Mouse (Mus musculus): ENCODE measurements at regions not wholly inside any gene's neighbourhood (a gene's known extent, or its start where the extent isn't known, plus 50 kb on each side); places are given as distances from the start of the nearest gene placed in this dataset.

DNA sequence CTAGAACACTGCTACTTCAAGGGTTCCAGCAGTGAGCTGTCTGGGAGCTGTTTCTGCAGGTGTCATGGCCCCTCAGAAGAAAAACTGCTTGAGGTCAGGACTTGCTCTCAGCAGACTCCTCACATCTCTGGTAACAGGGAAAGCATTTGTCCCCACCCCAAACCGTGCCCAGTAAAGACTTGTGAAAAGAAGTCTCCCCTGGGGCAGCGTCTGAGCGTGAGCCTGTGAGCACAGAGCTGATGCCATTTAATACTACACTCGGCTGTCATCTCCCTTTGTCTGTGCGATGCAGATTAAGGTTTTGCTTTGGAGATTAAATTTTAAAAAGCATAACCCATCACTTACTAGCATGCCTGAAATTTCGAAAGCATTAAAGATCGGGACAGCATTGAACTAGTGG, 261.9 kb downstream of the Wdr11 start:
- ATAC-seq (replicated peaks; ENCODE audit: insufficient number of reproducible peaks, low FRiP score, low TSS enrichment), result no peak
- H3K27me3 ChIP-seq (ENCODE audit: control insufficient read depth, insufficient read depth, low read length), result no peaks in the 10 kb centered on the region
- H3K4me2 ChIP-seq, result no peak overlapping the region
- no peak overlapping the region for H3K9ac ChIP-seq (ENCODE audit: low read depth, low read length)
- 55% methylated on average over 7 of the region's 7 CpGs for WGBS (ENCODE audit: insufficient replicate concordance)
- H3K27ac ChIP-seq (ENCODE audit: low read depth, low read length), result no peak overlapping the region
- H3K4me3 ChIP-seq (ENCODE audit: low read depth, low read length), result no peak overlapping the region
- no peaks in the 10 kb centered on the region for H3K9me3 ChIP-seq (replicated peaks; ENCODE audit: control insufficient read depth, low read length)
- no peaks in the 10 kb centered on the region for H3K36me3 ChIP-seq (ENCODE audit: control insufficient read depth, insufficient read depth, low read length)
- H3K4me1 ChIP-seq (ENCODE audit: control insufficient read depth, insufficient read depth, low read length), result no peaks in the 10 kb centered on the region

DNA sequence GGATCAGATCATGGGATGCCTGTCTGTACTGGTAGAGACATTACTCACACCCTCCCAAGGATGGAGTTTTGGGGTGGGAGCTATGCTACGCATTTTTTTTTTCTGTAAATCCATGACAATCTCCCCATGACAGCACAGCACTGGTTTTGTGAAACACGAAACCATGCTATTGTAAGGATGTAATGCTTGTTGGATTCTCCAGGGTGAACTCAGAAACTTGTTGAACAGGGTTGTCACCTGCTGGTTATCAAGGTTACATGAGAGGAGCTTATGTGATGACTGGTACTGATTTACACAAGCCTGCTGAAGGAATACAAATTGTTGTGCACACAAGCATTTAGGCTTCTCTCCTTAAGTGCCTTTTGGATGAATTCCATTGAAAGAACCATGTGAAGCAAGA, 263.3 kb downstream of the Wdr11 start:
- WGBS (ENCODE audit: insufficient replicate concordance), result 67% methylated on average over 2 of the region's 2 CpGs

GRCm38 (mm10) chr7:129862966-129863365, 271.3 kb downstream of the Wdr11 start:
- Histone ChIP-seq H3K4me2 (no peak overlapping the region), H3K9ac (ENCODE audit: low read depth, low read length) (no peak overlapping the region), H3K4me1 (ENCODE audit: control insufficient read depth, insufficient read depth, low read length) (no peaks in the 10 kb centered on the region), H3K4me3 (ENCODE audit: low read depth, low read length) (no peak overlapping the region), H3K27me3 (ENCODE audit: control insufficient read depth, insufficient read depth, low read length) (no peaks in the 10 kb centered on the region), H3K36me3 (ENCODE audit: control insufficient read depth, insufficient read depth, low read length) (no peaks in the 10 kb centered on the region), H3K27ac (ENCODE audit: low read depth, low read length) (no peak overlapping the region), H3K9me3 (replicated peaks; ENCODE audit: control insufficient read depth, low read length) (no peaks in the 10 kb centered on the region)
- ATAC-seq (replicated peaks; ENCODE audit: insufficient number of reproducible peaks, low FRiP score, low TSS enrichment), result no peak
- 44% methylated on average over 1 of the region's 1 CpGs for WGBS (ENCODE audit: insufficient replicate concordance)

More for the DNA sequence above, 263.3 kb downstream of the Wdr11 start:
- H3K9ac ChIP-seq (ENCODE audit: low read depth, low read length), result no peak overlapping the region
- H3K4me2 ChIP-seq, result no peak overlapping the region
- H3K9me3 ChIP-seq (replicated peaks; ENCODE audit: control insufficient read depth, low read length), result no peaks in the 10 kb centered on the region
- no peaks in the 10 kb centered on the region for H3K4me1 ChIP-seq (ENCODE audit: control insufficient read depth, insufficient read depth, low read length)
- H3K4me3 ChIP-seq (ENCODE audit: low read depth, low read length), result no peak overlapping the region
- no peaks in the 10 kb centered on the region for H3K27me3 ChIP-seq (ENCODE audit: control insufficient read depth, insufficient read depth, low read length)
- no peaks in the 10 kb centered on the region for H3K36me3 ChIP-seq (ENCODE audit: control insufficient read depth, insufficient read depth, low read length)
- no peak overlapping the region for H3K27ac ChIP-seq (ENCODE audit: low read depth, low read length)
- no peak for ATAC-seq (replicated peaks; ENCODE audit: insufficient number of reproducible peaks, low FRiP score, low TSS enrichment)

GRCm38 (mm10) chr7:129865536-129865935, 273.9 kb downstream of the Wdr11 start:
- H3K36me3 ChIP-seq (ENCODE audit: control insufficient read depth, insufficient read depth, low read length), result no peaks in the 10 kb centered on the region
- ATAC-seq (replicated peaks; ENCODE audit: insufficient number of reproducible peaks, low FRiP score, low TSS enrichment), result no peak

GRCm38 (mm10) chr7:129872208-129872790, 280.6 kb downstream of the Wdr11 start:
- Histone ChIP-seq H3K27me3 (ENCODE audit: control insufficient read depth, insufficient read depth, low read length) (no peaks in the 10 kb centered on the region), H3K4me1 (ENCODE audit: control insufficient read depth, insufficient read depth, low read length) (peaks cover 9% of the 10 kb centered on the region), H3K9ac (ENCODE audit: low read depth, low read length) (no peak overlapping the region), H3K9me3 (replicated peaks; ENCODE audit: control insufficient read depth, low read length) (no peaks in the 10 kb centered on the region), H3K27ac (ENCODE audit: low read depth, low read length) (no peak overlapping the region), H3K36me3 (ENCODE audit: control insufficient read depth, insufficient read depth, low read length) (no peaks in the 10 kb centered on the region), H3K4me3 (ENCODE audit: low read depth, low read length) (no peak overlapping the region), H3K4me2 (no peak overlapping the region)
- WGBS (ENCODE audit: insufficient replicate concordance), result 81% methylated on average over 11 of the region's 11 CpGs
- ATAC-seq (replicated peaks; ENCODE audit: insufficient number of reproducible peaks, low FRiP score, low TSS enrichment), result no peak

More at GRCm38 (mm10) chr7:129865536-129865935, 273.9 kb downstream of the Wdr11 start:
- no peaks in the 10 kb centered on the region for H3K4me1 ChIP-seq (ENCODE audit: control insufficient read depth, insufficient read depth, low read length)
- H3K9ac ChIP-seq (ENCODE audit: low read depth, low read length), result no peak overlapping the region
- H3K9me3 ChIP-seq (replicated peaks; ENCODE audit: control insufficient read depth, low read length), result no peaks in the 10 kb centered on the region
- 69% methylated on average over 3 of the region's 3 CpGs for WGBS (ENCODE audit: insufficient replicate concordance)
- no peak overlapping the region for H3K4me2 ChIP-seq
- no peak overlapping the region for H3K27ac ChIP-seq (ENCODE audit: low read depth, low read length)
- no peaks in the 10 kb centered on the region for H3K27me3 ChIP-seq (ENCODE audit: control insufficient read depth, insufficient read depth, low read length)
- no peak overlapping the region for H3K4me3 ChIP-seq (ENCODE audit: low read depth, low read length)

DNA sequence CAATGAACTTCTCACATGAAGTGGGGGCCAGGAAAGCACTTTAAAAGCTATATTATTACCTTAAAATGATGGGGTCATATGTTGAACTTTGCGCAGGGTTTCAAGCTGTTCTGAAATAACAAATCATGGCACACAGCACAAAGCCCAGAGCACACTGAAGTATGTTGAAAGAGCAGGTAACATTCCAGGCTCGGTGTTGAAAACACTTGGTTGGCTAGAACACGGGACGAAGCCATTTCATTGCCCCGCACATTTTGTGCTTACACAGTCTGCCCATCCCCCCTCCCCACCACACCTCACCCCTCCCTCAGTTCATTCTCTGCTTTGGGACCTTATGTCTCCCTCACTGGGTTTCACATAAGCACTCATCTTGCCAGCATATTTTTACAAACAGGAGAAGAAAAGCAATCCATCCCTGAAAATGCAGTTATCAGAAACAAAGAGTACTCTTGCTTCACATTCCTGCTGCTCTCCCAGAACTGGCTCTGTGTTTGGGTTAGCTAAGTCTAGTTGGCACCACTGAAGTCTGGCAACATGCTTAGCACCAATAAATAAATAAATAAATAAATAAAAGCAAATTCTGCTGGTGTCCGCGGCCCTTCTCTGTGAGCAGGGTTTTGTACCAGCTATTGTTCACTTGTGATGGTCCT, 284.7 kb downstream of the Wdr11 start:
- no peak overlapping the region for H3K27ac ChIP-seq (ENCODE audit: low read depth, low read length)
- no peaks in the 10 kb centered on the region for H3K9me3 ChIP-seq (replicated peaks; ENCODE audit: control insufficient read depth, low read length)
- no peak for ATAC-seq (replicated peaks; ENCODE audit: insufficient number of reproducible peaks, low FRiP score, low TSS enrichment)

GRCm38 (mm10) chr7:129876852-129877223, 285.2 kb downstream of the Wdr11 start:
- no peak for ATAC-seq (replicated peaks; ENCODE audit: insufficient number of reproducible peaks, low FRiP score, low TSS enrichment)
- Histone ChIP-seq H3K36me3 (ENCODE audit: control insufficient read depth, insufficient read depth, low read length) (no peaks in the 10 kb centered on the region), H3K4me2 (no peak overlapping the region), H3K4me1 (ENCODE audit: control insufficient read depth, insufficient read depth, low read length) (peaks cover 9% of the 10 kb centered on the region), H3K9me3 (replicated peaks; ENCODE audit: control insufficient read depth, low read length) (no peaks in the 10 kb centered on the region), H3K27me3 (ENCODE audit: control insufficient read depth, insufficient read depth, low read length) (no peaks in the 10 kb centered on the region), H3K9ac (ENCODE audit: low read depth, low read length) (no peak overlapping the region), H3K27ac (ENCODE audit: low read depth, low read length) (no peak overlapping the region), H3K4me3 (ENCODE audit: low read depth, low read length) (no peak overlapping the region)

More for the DNA sequence above, 284.7 kb downstream of the Wdr11 start:
- Histone ChIP-seq H3K4me3 (ENCODE audit: low read depth, low read length) (no peak overlapping the region), H3K4me1 (ENCODE audit: control insufficient read depth, insufficient read depth, low read length) (peaks cover 9% of the 10 kb centered on the region), H3K27me3 (ENCODE audit: control insufficient read depth, insufficient read depth, low read length) (no peaks in the 10 kb centered on the region), H3K36me3 (ENCODE audit: control insufficient read depth, insufficient read depth, low read length) (no peaks in the 10 kb centered on the region), H3K9ac (ENCODE audit: low read depth, low read length) (no peak overlapping the region), H3K4me2 (no peak overlapping the region)
- 77% methylated on average over 7 of the region's 7 CpGs for WGBS (ENCODE audit: insufficient replicate concordance)

DNA sequence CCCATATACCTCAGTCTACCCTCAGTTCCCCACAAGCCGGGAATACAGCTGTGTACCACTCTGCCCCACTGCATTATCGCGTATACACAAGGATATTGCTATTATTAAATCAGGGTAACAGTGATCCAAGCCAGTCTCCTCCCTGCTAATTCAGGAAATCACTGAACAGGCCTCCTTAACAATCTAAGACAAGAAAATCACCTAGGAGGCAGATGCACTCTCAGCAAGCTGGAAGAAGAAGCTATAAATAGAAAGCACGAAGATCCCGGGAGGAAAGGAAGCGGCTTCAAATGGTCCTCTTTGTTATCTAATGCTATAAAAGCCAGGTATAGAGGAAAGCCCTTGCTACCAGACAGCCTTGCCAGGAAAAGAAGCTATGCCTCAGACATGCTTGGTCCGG, 304.6 kb downstream of the Wdr11 start:
- no peak overlapping the region for H3K4me2 ChIP-seq
- ATAC-seq (replicated peaks; ENCODE audit: insufficient number of reproducible peaks, low FRiP score, low TSS enrichment), result no peak
- 0 out of 2 replicates have a peak, but pooled peaks cover 3% of the 10 kb centered on the region for H3K4me1 ChIP-seq (ENCODE audit: control insufficient read depth, insufficient read depth, low read length)
- H3K36me3 ChIP-seq (ENCODE audit: control insufficient read depth, insufficient read depth, low read length), result no peaks in the 10 kb centered on the region
- no peaks in the 10 kb centered on the region for H3K9me3 ChIP-seq (replicated peaks; ENCODE audit: control insufficient read depth, low read length)
- no peak overlapping the region for H3K9ac ChIP-seq (ENCODE audit: low read depth, low read length)
- H3K27me3 ChIP-seq (ENCODE audit: control insufficient read depth, insufficient read depth, low read length), result no peaks in the 10 kb centered on the region
- H3K4me3 ChIP-seq (ENCODE audit: low read depth, low read length), result no peak overlapping the region
- H3K27ac ChIP-seq (ENCODE audit: low read depth, low read length), result no peak overlapping the region
- 54% methylated on average over 7 of the region's 7 CpGs for WGBS (ENCODE audit: insufficient replicate concordance)

DNA sequence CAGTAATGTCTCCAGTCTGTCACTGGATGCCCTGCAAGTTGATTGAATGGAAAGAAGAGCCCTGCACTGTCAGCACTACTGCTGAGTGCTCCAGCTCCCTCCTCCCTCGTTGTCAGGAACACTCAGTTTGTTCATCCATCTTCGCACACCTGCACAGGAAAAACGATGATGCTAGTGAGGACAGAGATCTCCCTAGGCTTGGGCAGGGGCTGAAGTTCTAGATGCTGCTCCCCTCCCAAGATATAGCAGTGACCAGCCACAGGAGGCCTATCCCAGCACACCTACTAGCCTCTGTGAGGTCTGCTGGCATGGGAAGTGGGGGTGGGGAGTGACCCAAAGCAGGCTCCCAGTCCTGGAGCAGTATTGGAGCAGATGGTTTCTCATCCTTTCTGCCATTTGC, 305.8 kb downstream of the Wdr11 start:
- Histone ChIP-seq H3K9ac (ENCODE audit: low read depth, low read length) (no peak overlapping the region), H3K4me2 (no peak overlapping the region), H3K4me3 (ENCODE audit: low read depth, low read length) (no peak overlapping the region), H3K27me3 (ENCODE audit: control insufficient read depth, insufficient read depth, low read length) (no peaks in the 10 kb centered on the region), H3K36me3 (ENCODE audit: control insufficient read depth, insufficient read depth, low read length) (no peaks in the 10 kb centered on the region), H3K9me3 (replicated peaks; ENCODE audit: control insufficient read depth, low read length) (no peaks in the 10 kb centered on the region), H3K4me1 (ENCODE audit: control insufficient read depth, insufficient read depth, low read length) (0 out of 2 replicates have a peak, but pooled peaks cover 3% of the 10 kb centered on the region), H3K27ac (ENCODE audit: low read depth, low read length) (no peak overlapping the region)
- ATAC-seq (replicated peaks; ENCODE audit: insufficient number of reproducible peaks, low FRiP score, low TSS enrichment), result no peak
- 71% methylated on average over 3 of the region's 3 CpGs for WGBS (ENCODE audit: insufficient replicate concordance)

All from heart, embryonic 11.5 days (tissue).